Mouse (Mus musculus) megakaryocyte, embryonic 14.5 days (primary cell): ENCODE results near the gene Noc3l. TPM values are rescaled to one million over a fixed set of nuclear protein-coding genes. Genes with fewer than 3 reads are reported as not detected.

Source experiments
- H3K27me3 ChIP-seq: replicated peaks from 2 replicates; pipeline ENCODE3; 2012; ENCODE audit warnings: inconsistent platforms
- H3K36me3 ChIP-seq: replicated peaks from 2 replicates; pipeline ENCODE3; 2012; ENCODE audit warnings: low read length, inconsistent platforms, mixed read lengths
- H3K4me1 ChIP-seq: 2 replicates; pipeline ENCODE4 v1.6.1; 2012; ENCODE audit warnings: inconsistent platforms
- H3K4me3 ChIP-seq: replicated peaks from 2 replicates; pipeline ENCODE3; 2012; ENCODE audit warnings: moderate library complexity, mild to moderate bottlenecking, inconsistent platforms
- H3K9me3 ChIP-seq: 2 replicates; pipeline ENCODE4 v1.6.1; 2012; ENCODE audit warnings: inconsistent platforms
- FLI1 ChIP-seq: IDR thresholded peaks from 2 replicates; pipeline ENCODE4 v1.6.1; 2012; ENCODE audit warnings: low read length, inconsistent platforms, mixed read lengths
- GATA1 ChIP-seq: IDR thresholded peaks from 3 replicates; pipeline ENCODE4 v1.6.1; 2012; ENCODE audit warnings: mixed read lengths, low read length, inconsistent platforms, borderline replicate concordance
- polyA plus RNA-seq: library from polyadenylated mRNA; stranded (reverse); fragments of >175 nt; gene quantifications from 2 replicates; pipeline ENCODE4 v1.2.3, GENCODE M21; 2012; ENCODE audit warnings: low replicate concordance; ENCODE audit not compliant: insufficient read depth

Noc3l gene
- polyA plus RNA-seq, 1 experiment: 0.35 TPM

GRCm38 (mm10) chr19:38820186-38820804 lies 1.3 kb upstream of the Noc3l start:
- Histone ChIP-seq H3K4me1 (peaks cover 41% of the 10 kb centered on the region), H3K27me3 (peaks cover 4% of the 10 kb centered on the region), H3K9me3 (no peaks in the 10 kb centered on the region), H3K36me3 (peaks cover 9% of the 10 kb centered on the region), H3K4me3 (peak overlapping the region; percentile 47)
- TF ChIP-seq FLI1 (no peak), GATA1 (no peak)

GRCm38 (mm10) chr19:38819427-38819802 lies 378 bp upstream of the Noc3l start:
- Histone ChIP-seq H3K9me3 (no peaks in the 10 kb centered on the region), H3K27me3 (peaks cover 4% of the 10 kb centered on the region), H3K36me3 (peaks cover 18% of the 10 kb centered on the region), H3K4me1 (peaks cover 41% of the 10 kb centered on the region), H3K4me3 (peak overlapping the region; percentile 92)
- TF ChIP-seq FLI1: no peak
- TF ChIP-seq GATA1: no peak

- peaks cover 27% of the 10 kb centered on the region for H3K36me3 ChIP-seq
- H3K9me3 ChIP-seq: no peaks in the 10 kb centered on the region
- H3K4me1 ChIP-seq: peaks cover 41% of the 10 kb centered on the region
- TF ChIP-seq GATA1 (no peak), FLI1 (no peak)
- no peaks in the 10 kb centered on the region for H3K27me3 ChIP-seq
- H3K4me3 ChIP-seq: peak overlapping the region; percentile 92
These were observed 846 bp downstream of the Noc3l start for GRCm38 (mm10) chr19:38818191-38818590.

- H3K36me3 ChIP-seq: peaks cover 92% of the 10 kb centered on the region
- no peak for TF ChIP-seq GATA1
- TF ChIP-seq FLI1: no peak
- no peaks in the 10 kb centered on the region for H3K27me3 ChIP-seq
- no peak overlapping the region for H3K4me3 ChIP-seq
- H3K4me1 ChIP-seq: no peaks in the 10 kb centered on the region
- H3K9me3 ChIP-seq: no peaks in the 10 kb centered on the region
These were observed 20.2 kb downstream of the Noc3l start for GRCm38 (mm10) chr19:38798801-38799200.

- no peaks in the 10 kb centered on the region for H3K4me1 ChIP-seq
- no peaks in the 10 kb centered on the region for H3K27me3 ChIP-seq
- H3K9me3 ChIP-seq: no peaks in the 10 kb centered on the region
- peaks cover 92% of the 10 kb centered on the region for H3K36me3 ChIP-seq
- TF ChIP-seq FLI1: no peak
- no peak overlapping the region for H3K4me3 ChIP-seq
These were observed 20.7 kb downstream of the Noc3l start for GRCm38 (mm10) chr19:38798291-38798690.

- TF ChIP-seq FLI1 (no peak), GATA1 (no peak)
- Histone ChIP-seq H3K4me3 (no peak overlapping the region), H3K4me1 (no peaks in the 10 kb centered on the region), H3K9me3 (no peaks in the 10 kb centered on the region), H3K36me3 (peaks cover 91% of the 10 kb centered on the region), H3K27me3 (no peaks in the 10 kb centered on the region)
These were observed 22.5 kb downstream of the Noc3l start for GRCm38 (mm10) chr19:38796546-38796945.

- TF ChIP-seq GATA1: no peak
- H3K27me3 ChIP-seq: no peaks in the 10 kb centered on the region
These were observed 25.4 kb downstream of the Noc3l start for GRCm38 (mm10) chr19:38793563-38794045.

GRCm38 (mm10) chr19:38787756-38788155 lies 31.3 kb downstream of the Noc3l start:
- no peak for TF ChIP-seq FLI1
- no peak for TF ChIP-seq GATA1
- peaks cover 44% of the 10 kb centered on the region for H3K36me3 ChIP-seq
- H3K27me3 ChIP-seq: no peaks in the 10 kb centered on the region
- H3K9me3 ChIP-seq: no peaks in the 10 kb centered on the region
- H3K4me1 ChIP-seq: no peaks in the 10 kb centered on the region
- H3K4me3 ChIP-seq: no peak overlapping the region

More at GRCm38 (mm10) chr19:38793563-38794045, 25.4 kb downstream of the Noc3l start:
- Histone ChIP-seq H3K4me1 (no peaks in the 10 kb centered on the region), H3K9me3 (no peaks in the 10 kb centered on the region), H3K36me3 (peaks cover 94% of the 10 kb centered on the region), H3K4me3 (no peak overlapping the region)

- Histone ChIP-seq H3K9me3 (no peaks in the 10 kb centered on the region), H3K36me3 (peaks cover 4% of the 10 kb centered on the region), H3K4me3 (no peak overlapping the region), H3K4me1 (no peaks in the 10 kb centered on the region), H3K27me3 (peaks cover 5% of the 10 kb centered on the region)
- TF ChIP-seq FLI1 (no peak), GATA1 (no peak)
These were observed 35.5 kb downstream of the Noc3l start for GRCm38 (mm10) chr19:38783542-38783941.

- Histone ChIP-seq H3K9me3 (no peaks in the 10 kb centered on the region), H3K4me3 (no peak overlapping the region), H3K36me3 (no peaks in the 10 kb centered on the region), H3K27me3 (peaks cover 7% of the 10 kb centered on the region), H3K4me1 (no peaks in the 10 kb centered on the region)
- no peak for TF ChIP-seq FLI1
- no peak for TF ChIP-seq GATA1
These were observed 40.2 kb downstream of the Noc3l start for GRCm38 (mm10) chr19:38778805-38779204.

- no peaks in the 10 kb centered on the region for H3K36me3 ChIP-seq
- H3K27me3 ChIP-seq: peaks cover 7% of the 10 kb centered on the region
- no peaks in the 10 kb centered on the region for H3K9me3 ChIP-seq
These were observed 43.5 kb downstream of the Noc3l start for GRCm38 (mm10) chr19:38775548-38775947.

More at GRCm38 (mm10) chr19:38775548-38775947, 43.5 kb downstream of the Noc3l start:
- TF ChIP-seq GATA1: no peak
- no peak for TF ChIP-seq FLI1
- no peaks in the 10 kb centered on the region for H3K4me1 ChIP-seq
- no peak overlapping the region for H3K4me3 ChIP-seq
